Mouse (Mus musculus) urinary bladder, postnatal 36 days (tissue): Measurements from ENCODE around the gene Gm4981.
"Not testable (repeated sequence)": the region's sequence is repeated elsewhere in the genome, so short reads cannot be mapped to it uniquely, and the experiment has no call there.

Experiments
- DNase-seq, 2 experiments: peaks; one replicate each; pipeline ENCODE4 v3.0.0; 2022; ENCODE audit warnings: low spot score in 2 of 2, mixed read lengths in 1 of 2

The Gm4981 gene

GRCm38 (mm10) chr10:58223161-58223560 lies 13.3 kb downstream of the Gm4981 start:
- not testable (repeated sequence) for DNase-seq

DNA sequence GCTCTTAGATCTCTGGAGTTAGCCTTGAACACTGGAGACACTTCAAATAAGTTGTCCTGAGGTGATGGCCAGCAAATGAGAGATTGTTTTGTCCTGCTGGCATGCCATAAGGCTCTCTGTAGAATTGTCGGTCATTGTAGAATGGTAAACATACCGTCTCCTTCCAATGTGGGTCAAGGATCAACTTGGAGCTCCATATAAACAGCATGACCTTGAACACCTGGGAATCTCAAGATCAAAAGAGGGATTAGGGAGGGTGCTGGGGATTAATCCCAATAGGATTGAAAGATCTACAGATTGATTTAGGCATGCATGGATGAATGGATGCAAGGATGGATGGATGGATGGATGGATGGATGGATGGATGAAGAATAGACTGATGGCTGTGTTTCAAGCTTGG lies 14.9 kb downstream of the Gm4981 start:
- not testable (repeated sequence) for DNase-seq

- no peak for DNase-seq
Observed at GRCm38 (mm10) chr10:58220726-58221125, 15.8 kb downstream of the Gm4981 start.

DNA sequence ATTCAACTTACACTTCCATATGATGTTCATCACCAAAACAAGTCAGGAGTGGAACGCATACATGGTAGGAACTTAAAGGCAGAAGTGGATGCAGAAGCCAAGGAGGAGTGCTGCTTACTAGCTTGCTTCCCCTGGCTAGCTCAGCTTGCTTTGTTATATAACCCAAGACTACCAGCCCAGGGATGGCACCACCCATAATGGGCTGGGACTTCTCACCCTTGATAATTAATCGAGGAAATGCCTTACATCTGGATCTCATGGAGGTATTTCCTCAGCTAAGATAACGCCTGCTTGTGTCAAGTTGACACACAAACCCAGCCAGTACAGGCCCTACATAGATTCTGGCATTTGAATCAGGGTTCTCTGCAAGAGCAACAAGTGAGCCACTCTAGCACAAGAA lies 19.1 kb downstream of the Gm4981 start:
- no peak for DNase-seq

- DNase-seq = no peak
Observed at GRCm38 (mm10) chr10:58215353-58215752, 21.1 kb downstream of the Gm4981 start.

DNA sequence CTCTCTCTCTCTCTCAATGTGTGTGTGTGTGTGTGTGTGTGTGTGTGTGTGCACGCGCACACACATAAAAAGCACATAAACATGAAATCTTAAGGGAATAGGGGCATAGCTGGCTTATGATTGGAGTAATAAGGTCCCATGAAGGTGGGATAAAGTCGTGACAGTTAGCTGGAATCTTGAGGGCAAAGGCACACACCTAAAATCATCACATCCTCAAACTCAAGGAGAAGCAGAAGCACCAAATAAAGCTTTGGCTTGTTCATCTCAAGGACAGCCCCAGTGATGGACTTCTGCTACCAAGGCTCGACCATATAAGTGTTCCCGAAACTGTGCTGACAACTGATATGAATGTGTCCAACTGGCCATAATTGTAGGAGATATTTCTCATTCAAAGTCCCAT lies 21.6 kb downstream of the Gm4981 start:
- DNase-seq = no peak

DNA sequence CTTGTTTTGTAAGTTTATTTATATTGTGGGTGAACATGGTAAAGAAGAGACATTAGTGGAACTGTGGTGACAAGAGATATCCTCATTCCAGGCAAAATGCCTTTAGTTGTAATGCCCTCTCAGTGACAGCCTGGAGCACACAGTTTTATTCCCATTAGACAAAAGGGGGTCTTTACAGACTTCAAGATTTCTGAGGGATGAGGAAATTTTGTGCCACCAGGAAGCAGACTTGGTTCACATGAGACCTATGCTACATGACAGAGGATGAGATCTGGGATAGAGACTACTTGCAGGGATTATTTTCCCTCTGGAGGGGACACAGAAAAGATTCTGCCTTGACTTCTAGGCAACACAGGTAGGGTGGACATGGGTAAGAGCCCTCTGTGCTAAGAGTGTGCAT lies 22.0 kb downstream of the Gm4981 start:
- no peak for DNase-seq

DNA sequence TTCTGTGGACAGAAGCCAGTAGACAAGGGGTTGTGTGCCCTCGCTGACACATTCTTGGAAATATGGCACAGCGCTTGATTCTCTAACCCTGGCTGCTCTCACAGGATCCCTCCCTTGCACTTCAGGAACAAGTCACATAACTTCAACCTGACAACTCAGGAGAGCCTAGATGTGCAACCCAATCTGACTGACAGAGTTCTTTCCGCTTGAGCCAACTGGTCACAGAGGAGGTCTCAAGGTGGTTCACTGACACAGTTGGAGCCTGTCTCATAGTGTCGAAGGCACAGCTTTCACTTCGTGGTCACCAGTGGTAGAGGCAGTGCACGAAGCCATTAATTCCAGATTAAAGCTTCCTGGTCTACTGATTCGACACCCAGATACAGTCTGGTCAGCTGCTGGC lies 24.3 kb downstream of the Gm4981 start:
- no peak for DNase-seq

- no peak for DNase-seq
Observed at GRCm38 (mm10) chr10:58211213-58211612, 25.3 kb downstream of the Gm4981 start.

DNA sequence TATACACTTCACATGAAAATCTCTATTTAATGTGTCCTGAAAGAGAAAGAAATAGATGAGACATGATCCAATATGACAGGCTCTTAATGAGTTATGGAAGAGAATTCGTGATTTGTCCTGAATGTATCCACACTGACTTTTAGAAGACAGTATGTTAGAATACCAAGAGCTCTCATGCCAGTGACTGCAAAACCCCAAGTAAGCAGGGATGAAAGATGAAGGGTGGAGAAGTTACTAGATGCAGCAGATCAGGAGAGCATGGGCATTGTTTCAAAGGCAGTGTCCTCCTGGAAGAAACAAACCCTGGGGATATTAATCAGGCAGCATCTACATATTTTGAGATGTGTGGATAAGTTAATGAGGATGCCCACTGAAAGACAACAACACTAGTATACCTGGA lies 26.0 kb downstream of the Gm4981 start:
- DNase-seq = no peak

DNA sequence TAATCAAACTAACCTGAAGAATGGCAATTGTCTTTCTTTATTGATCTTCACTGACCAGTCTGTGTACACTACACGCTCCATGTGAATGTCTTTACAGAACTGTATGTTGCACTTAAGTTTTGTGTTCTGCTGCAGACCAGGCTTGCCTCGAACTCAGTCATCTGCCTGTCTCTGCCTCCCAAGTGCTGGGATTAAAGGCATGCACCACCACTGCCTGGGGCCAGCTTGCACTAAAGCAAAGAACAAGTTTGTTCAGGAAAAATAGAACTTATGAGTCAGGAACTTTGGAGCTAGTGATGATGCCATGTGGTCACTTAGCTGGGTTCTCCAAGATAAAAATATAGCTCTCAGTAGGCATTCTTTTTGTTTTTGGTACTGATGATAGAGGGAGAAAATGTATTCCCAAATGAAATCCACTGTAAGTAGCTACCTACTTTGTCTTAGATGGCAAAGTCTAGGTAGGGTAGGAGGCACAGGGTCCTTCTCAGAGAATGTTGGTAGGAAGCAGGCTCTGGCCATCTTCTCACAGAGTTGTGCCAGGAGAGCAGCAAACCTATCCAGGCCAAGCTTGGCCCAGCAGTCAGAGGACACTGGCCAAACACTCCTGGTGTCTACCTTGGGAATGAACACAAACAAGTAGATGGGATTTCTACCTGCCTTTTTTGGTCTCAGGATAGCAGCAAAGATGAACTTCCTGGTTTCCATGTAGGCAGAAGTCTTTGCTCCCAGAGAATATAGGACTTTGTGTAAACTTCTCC lies 26.6 kb downstream of the Gm4981 start:
- no peak for DNase-seq

GRCm38 (mm10) chr10:58206639-58207404 lies 29.7 kb downstream of the Gm4981 start:
- DNase-seq = no peak

DNA sequence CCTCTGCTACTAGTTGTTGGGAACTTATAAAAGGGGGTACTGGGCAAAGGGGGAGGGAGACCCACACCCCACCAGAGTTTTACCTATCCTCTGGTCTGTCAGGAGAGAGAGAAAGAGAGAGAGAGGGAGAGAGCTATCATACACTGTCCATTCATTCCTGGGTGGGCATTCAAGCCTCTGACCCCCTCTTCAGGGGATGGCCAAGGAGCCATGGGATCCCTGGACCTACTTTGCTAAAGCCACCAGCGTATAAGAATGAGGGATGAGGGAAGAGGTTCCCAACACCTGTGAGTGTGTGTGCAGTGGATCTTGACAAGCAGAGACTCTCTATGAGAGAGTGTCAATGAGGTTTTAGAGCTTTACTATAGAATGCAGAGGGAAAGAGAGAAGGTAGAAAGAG lies 30.5 kb downstream of the Gm4981 start:
- no peak for DNase-seq
